ENCODE assay signal across 21 mouse cellular contexts in genomic region chr11:31089973-31090372, GRCm38 (mm10).
DNase-seq lines count a peak whose midpoint lies in the region; ATAC-seq and TF ChIP-seq lines count a peak whose summit lies in the region.
"Had no signal": no experiment of that assay in that cellular context is flagged by ENCODE, and none has a peak within 500 bp of the region (broad histone marks: within the 10 kb centered on the region; RNA-seq: fewer than 3 reads in every experiment).

No protein-coding gene starts in this region.

- H3K4me1 ChIP-seq in midbrain, embryonic 14.5 days (ENCODE audit: control insufficient read depth, insufficient read depth, low read length) = no peaks in the 10 kb centered on the region
- H3K4me1 ChIP-seq in midbrain, embryonic 11.5 days (ENCODE audit: control insufficient read depth, insufficient read depth, low read length) = no peaks in the 10 kb centered on the region
- H3K4me1 ChIP-seq in stomach, embryonic 14.5 days (ENCODE audit: control insufficient read depth, insufficient read depth, low read length) = no peaks in the 10 kb centered on the region
- H3K4me1 ChIP-seq in stomach, postnatal 0 days (replicated peaks; ENCODE audit: control insufficient read depth, insufficient read depth) = no peaks in the 10 kb centered on the region
- H3K4me1 ChIP-seq: embryonic facial prominence, embryonic 13.5 days; embryonic facial prominence, embryonic 15.5 days; forebrain, embryonic 12.5 days had no signal

- no peak overlapping the region for H3K4me3 ChIP-seq in midbrain, embryonic 14.5 days (replicated peaks; ENCODE audit: low read depth, low read length)
- H3K4me3 ChIP-seq in midbrain, embryonic 11.5 days (ENCODE audit: low read depth, low read length) = no peak overlapping the region
- H3K4me3 ChIP-seq in stomach, embryonic 14.5 days (ENCODE audit: low read depth, low read length) = no peak overlapping the region
- H3K4me3 ChIP-seq in stomach, postnatal 0 days (ENCODE audit: low read depth, low read length) = no peak overlapping the region
- H3K4me3 ChIP-seq: embryonic facial prominence, embryonic 13.5 days; embryonic facial prominence, embryonic 15.5 days; erythroblast, embryonic 14.5 days; forebrain, embryonic 10.5 days; forebrain, embryonic 12.5 days had no signal

- no peak overlapping the region for H3K9ac ChIP-seq in midbrain, embryonic 14.5 days (replicated peaks; ENCODE audit: low read length)
- no peak overlapping the region for H3K9ac ChIP-seq in midbrain, embryonic 11.5 days (ENCODE audit: low read length)
- no peak overlapping the region for H3K9ac ChIP-seq in stomach, embryonic 14.5 days (replicated peaks; ENCODE audit: low read depth, low read length)
- no peak overlapping the region for H3K9ac ChIP-seq in stomach, postnatal 0 days (ENCODE audit: low read length)
- H3K9ac ChIP-seq: embryonic facial prominence, embryonic 13.5 days; embryonic facial prominence, embryonic 15.5 days; forebrain, embryonic 12.5 days had no signal

- no peak for TF ChIP-seq EP300 in stomach, postnatal 0 days (optimal IDR thresholded peaks at IDR 0.05)

- ATAC-seq in midbrain, embryonic 14.5 days (ENCODE audit: low FRiP score, low TSS enrichment) = peak; percentile 50; the same call in 1 of the 2 replicates
- ATAC-seq in midbrain, embryonic 11.5 days (ENCODE audit: low FRiP score) = no peak
- ATAC-seq in stomach, embryonic 14.5 days (ENCODE audit: insufficient number of reproducible peaks, insufficient read depth, low FRiP score, low read depth) = 0 out of 2 replicates have a peak, but pooled peaks have one; percentile 14
- ATAC-seq in stomach, postnatal 0 days (ENCODE audit: low FRiP score, low TSS enrichment) = no peak
- ATAC-seq: forebrain, embryonic 14.5 days; forebrain, embryonic 16.5 days had no signal

- WGBS in midbrain, embryonic 14.5 days = 94% methylated on average over 10 of the region's 10 CpGs
- WGBS in midbrain, embryonic 11.5 days = 91% methylated on average over 10 of the region's 10 CpGs
- 93% methylated on average over 10 of the region's 10 CpGs for WGBS in stomach, embryonic 14.5 days
- 94% methylated on average over 10 of the region's 10 CpGs for WGBS in stomach, postnatal 0 days

- no peak for DNase-seq in midbrain, embryonic 14.5 days
- DNase-seq in midbrain, embryonic 11.5 days (ENCODE audit: low spot score, missing footprints) = no peak
- DNase-seq in stomach, postnatal 0 days (ENCODE audit: low spot score) = no peak
- DNase-seq: adrenal gland, adult 2 months; adrenal gland, postnatal 10 days; adrenal gland, postnatal 25 days; cerebellum, adult 11 months; cerebellum, adult 18-20 months; cerebellum, adult 8-10 months; cerebellum, adult 9-11 months; cerebellum, postnatal 14 days; cerebellum, postnatal 36 days; embryo, embryonic 11 days had no signal

- H3K27me3 ChIP-seq in midbrain, embryonic 14.5 days (ENCODE audit: control insufficient read depth, insufficient read depth, low read length) = no peaks in the 10 kb centered on the region
- H3K27me3 ChIP-seq in midbrain, embryonic 11.5 days (ENCODE audit: control insufficient read depth, insufficient read depth, low read length) = no peaks in the 10 kb centered on the region
- no peaks in the 10 kb centered on the region for H3K27me3 ChIP-seq in stomach, embryonic 14.5 days (ENCODE audit: control insufficient read depth, insufficient read depth, low read length)
- no peaks in the 10 kb centered on the region for H3K27me3 ChIP-seq in stomach, postnatal 0 days (ENCODE audit: control insufficient read depth, insufficient read depth, low read length)
- H3K27me3 ChIP-seq: embryonic facial prominence, embryonic 13.5 days; embryonic facial prominence, embryonic 15.5 days; forebrain, embryonic 12.5 days had no signal

- no peaks in the 10 kb centered on the region; the same call in 1 of the 2 replicates for H3K36me3 ChIP-seq in midbrain, embryonic 14.5 days (ENCODE audit: control insufficient read depth, insufficient read depth, low read length)
- no peaks in the 10 kb centered on the region for H3K36me3 ChIP-seq in midbrain, embryonic 11.5 days (ENCODE audit: control insufficient read depth, insufficient read depth, low read length)
- no peaks in the 10 kb centered on the region for H3K36me3 ChIP-seq in stomach, embryonic 14.5 days (ENCODE audit: control insufficient read depth, insufficient read depth, low read length)
- 0 out of 2 replicates have a peak, but pooled peaks cover 4% of the 10 kb centered on the region for H3K36me3 ChIP-seq in stomach, postnatal 0 days (ENCODE audit: control insufficient read depth, insufficient read depth, low read length)
- H3K36me3 ChIP-seq: forebrain, embryonic 10.5 days; forebrain, embryonic 12.5 days had no signal

- no peak for TF ChIP-seq CTCF in stomach, postnatal 0 days (IDR thresholded peaks at IDR 0.05; ENCODE audit: low read depth)

- H3K9me3 ChIP-seq in midbrain, embryonic 14.5 days (ENCODE audit: control insufficient read depth, low read length) = no peaks in the 10 kb centered on the region
- H3K9me3 ChIP-seq in midbrain, embryonic 11.5 days (ENCODE audit: control insufficient read depth, low read length) = no peaks in the 10 kb centered on the region
- no peaks in the 10 kb centered on the region for H3K9me3 ChIP-seq in stomach, embryonic 14.5 days (ENCODE audit: control insufficient read depth, low read depth, low read length)
- no peaks in the 10 kb centered on the region for H3K9me3 ChIP-seq in stomach, postnatal 0 days (ENCODE audit: control insufficient read depth, low read length)
- H3K9me3 ChIP-seq: embryonic facial prominence, embryonic 13.5 days; embryonic facial prominence, embryonic 15.5 days; forebrain, embryonic 10.5 days; forebrain, embryonic 12.5 days had no signal

- H3K27ac ChIP-seq in midbrain, embryonic 14.5 days (replicated peaks; ENCODE audit: low read depth, low read length) = no peak overlapping the region
- H3K27ac ChIP-seq in midbrain, embryonic 11.5 days (ENCODE audit: low read depth, low read length) = no peak overlapping the region
- no peak overlapping the region for H3K27ac ChIP-seq in stomach, embryonic 14.5 days (ENCODE audit: low read length)
- no peak overlapping the region for H3K27ac ChIP-seq in stomach, postnatal 0 days (replicated peaks)
- H3K27ac ChIP-seq: embryonic facial prominence, embryonic 13.5 days; embryonic facial prominence, embryonic 15.5 days; forebrain, embryonic 10.5 days; forebrain, embryonic 12.5 days had no signal

- no peak overlapping the region for H3K4me2 ChIP-seq in midbrain, embryonic 14.5 days (ENCODE audit: low read length)
- H3K4me2 ChIP-seq in midbrain, embryonic 11.5 days = no peak overlapping the region
- no peak overlapping the region for H3K4me2 ChIP-seq in stomach, embryonic 14.5 days (replicated peaks; ENCODE audit: low read depth, low read length)
- no peak overlapping the region for H3K4me2 ChIP-seq in stomach, postnatal 0 days (replicated peaks; ENCODE audit: low read depth)
- H3K4me2 ChIP-seq: embryonic facial prominence, embryonic 13.5 days; embryonic facial prominence, embryonic 15.5 days; forebrain, embryonic 12.5 days had no signal

Comparison
In these comparisons a context has a peak if more than half of its experiments do, and no peak if none do; other contexts are left out.
1. ATAC-seq: peak in midbrain, embryonic 14.5 days (single experiment) and stomach, embryonic 14.5 days (single experiment); none in midbrain, embryonic 11.5 days (single experiment) and stomach, postnatal 0 days (single experiment).